Mouse (Mus musculus) left cerebral cortex, adult 9 months (tissue): ENCODE measurements at regions not wholly inside any gene's neighbourhood (a gene's known extent, or its start where the extent isn't known, plus 50 kb on each side); places are given as distances from the start of the nearest gene placed in this dataset.

Experiments used
- DNase-seq, 2 experiments: peaks; one replicate each; pipeline ENCODE4 v3.0.0; 2022; ENCODE audit warnings: low spot score in 2 of 2

GRCm38 (mm10) chr5:139598715-139599114 is 55.4 kb downstream of the Uncx start:
- DNase-seq = no peak

- no peak for DNase-seq
Measured at GRCm38 (mm10) chr5:139599191-139599937, 56.1 kb downstream of the Uncx start.

GRCm38 (mm10) chr5:139600213-139600612 is 56.9 kb downstream of the Uncx start:
- DNase-seq = no peak

DNA sequence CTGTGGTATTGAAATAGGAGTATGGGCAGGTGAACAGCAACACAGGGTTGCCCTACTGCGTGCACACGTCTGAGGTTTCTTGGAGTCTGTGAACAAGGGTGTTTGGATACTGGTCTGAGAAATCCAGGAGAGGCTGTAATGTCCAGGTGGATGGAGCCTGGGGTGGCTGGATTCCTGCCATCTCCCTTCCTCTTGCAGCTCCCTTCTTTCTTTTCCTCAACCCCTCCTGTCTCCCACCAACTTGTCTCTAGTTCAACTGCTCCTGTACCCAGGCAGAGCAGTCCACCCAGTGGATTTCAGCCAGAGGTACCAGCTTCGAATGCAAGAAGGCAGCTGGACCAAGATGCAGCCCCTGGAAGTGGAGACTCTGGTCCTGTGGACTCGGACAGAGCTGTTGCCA is 59.6 kb downstream of the Uncx start:
- DNase-seq = no peak

DNA sequence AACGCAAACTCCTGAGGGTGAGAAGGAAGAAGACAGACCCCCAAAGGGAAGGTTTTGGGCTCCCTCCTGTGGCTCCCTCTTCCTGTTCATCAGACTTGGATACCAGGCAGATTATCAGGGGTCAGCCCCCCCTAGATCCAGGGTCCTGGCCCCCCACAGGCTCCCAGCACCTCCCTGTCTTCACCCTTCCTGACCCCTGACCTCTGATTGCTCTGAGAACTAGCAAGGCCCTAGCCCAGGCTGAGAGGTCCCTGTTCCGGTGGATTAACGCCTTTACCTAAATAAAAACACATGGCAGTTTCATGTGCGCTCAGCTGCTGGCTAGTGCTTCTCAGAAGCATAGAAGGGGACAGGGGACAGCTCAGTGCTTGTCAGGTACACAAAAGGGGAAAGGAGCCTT is 60.2 kb downstream of the Uncx start:
- DNase-seq = no peak

- no peak for DNase-seq
Measured at GRCm38 (mm10) chr5:139604327-139604726, 61.0 kb downstream of the Uncx start.

GRCm38 (mm10) chr5:139610610-139611520 is 67.6 kb downstream of the Uncx start:
- DNase-seq = no peak

DNA sequence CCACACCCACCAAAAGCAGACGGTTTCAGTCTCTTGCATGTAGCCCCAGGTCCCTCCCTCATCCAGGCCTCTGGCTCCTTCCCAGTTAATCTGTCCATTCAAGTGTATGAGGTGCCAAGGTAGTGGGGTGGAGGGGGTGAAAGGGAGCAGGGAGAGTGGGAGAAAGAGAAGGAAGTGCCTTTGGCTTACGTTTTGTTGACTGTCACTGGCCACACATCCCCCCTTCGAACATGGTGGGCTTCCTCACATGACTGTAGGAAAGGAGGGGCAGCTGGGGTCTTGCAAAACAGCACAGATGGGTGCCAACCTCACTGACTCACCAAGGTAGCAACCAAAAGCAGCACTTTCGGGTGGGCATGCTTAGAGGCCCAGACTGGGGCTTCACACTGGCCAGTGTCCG is 68.9 kb downstream of the Uncx start:
- no peak for DNase-seq

- no peak for DNase-seq
Measured at GRCm38 (mm10) chr5:139612676-139613075, 69.4 kb downstream of the Uncx start.

- no peak for DNase-seq
Measured at GRCm38 (mm10) chr5:139613601-139614000, 70.3 kb downstream of the Uncx start.

DNA sequence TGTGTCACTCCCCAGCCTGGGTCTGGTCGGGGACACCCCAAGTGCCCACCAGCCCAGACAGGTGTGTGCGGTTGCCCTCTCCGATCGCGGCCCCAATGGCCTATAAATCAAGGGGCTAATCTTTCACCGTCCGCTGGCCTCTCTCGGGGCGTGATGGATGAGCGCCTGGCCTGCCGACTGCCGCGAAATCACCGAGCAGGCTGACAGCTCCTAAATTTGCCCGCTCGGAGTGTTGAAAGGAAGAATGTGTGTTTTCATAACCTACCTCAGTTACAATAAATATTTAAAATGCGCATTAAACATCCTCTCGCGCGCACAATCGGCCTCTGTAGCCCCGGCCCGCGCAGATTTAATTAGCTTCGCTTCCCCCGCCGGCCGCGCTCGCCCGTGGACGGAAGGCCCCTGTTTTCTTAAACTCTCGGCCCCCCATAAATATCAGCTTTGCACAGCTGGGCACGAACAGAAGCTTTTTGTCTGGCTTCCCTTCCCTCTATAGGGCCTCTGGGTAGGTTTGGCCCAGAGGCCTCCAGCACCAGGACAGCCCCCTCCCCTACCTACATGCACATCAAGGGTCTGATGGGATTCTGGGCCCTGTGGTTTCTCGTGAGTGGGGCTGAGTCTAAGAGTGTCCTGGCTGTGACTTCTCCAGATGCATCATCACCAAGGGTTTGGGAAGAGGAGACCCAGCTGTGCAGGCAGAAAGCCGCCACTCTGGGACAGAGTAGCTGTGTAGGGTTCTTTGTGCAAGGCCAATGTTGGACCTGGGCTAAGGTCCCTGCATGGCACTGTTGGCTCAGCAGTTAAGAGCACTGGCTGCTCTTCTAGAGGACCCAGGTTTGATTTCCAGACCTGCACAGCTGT is 76.2 kb downstream of the Uncx start:
- DNase-seq = no peak

DNA sequence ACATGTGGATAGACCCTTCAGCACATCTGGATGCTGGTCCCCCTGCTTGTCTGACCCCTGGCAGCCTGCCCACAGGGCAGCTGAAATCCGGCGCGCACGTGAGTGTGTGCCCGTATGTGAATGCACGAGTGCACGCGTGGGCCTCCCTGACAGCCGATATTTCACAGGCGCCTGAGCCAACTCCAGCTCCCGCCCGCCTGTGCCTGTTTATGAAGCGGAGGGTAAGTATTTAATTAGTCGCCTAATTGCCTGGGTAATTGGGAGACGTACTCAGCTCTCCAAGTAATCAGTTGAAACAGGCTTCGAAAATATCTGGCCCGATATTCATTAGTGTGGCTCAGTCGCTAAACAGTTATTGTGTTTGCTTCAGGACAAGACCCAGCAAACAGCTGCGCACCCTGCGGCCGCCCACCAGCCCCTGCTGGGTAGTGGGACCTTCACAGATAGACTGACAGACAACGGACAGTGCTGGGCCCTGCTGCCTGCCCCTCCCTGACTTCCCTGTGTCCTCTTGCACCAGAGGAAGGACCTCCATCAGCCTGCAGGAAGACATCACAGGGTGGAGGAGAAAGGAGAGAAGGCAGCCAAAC is 82.7 kb downstream of the Uncx start:
- peak in 1 of 2 experiments; percentile 4 for DNase-seq

- no peak for DNase-seq
Measured at GRCm38 (mm10) chr5:139627552-139627951, 84.3 kb downstream of the Uncx start.

DNA sequence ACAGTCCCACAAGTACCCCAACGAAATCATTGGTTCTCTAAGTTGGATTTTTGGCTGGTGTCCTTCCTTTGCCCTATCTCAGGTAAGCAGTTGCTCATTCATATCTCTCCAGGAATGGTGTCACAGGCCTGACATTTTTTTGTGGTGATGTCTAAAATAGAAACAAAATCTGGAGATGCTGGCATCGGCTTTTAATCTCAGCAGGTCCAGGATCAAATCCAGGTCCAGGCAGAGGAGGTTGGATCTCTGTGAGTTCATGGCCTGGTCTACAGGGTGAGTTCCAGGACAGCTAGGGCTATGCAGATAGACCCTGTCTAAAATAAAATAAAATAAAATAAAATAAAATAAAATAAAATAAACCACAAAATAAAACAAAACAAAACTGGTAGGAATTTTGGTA is 93.7 kb downstream of the Uncx start:
- DNase-seq = no peak

DNA sequence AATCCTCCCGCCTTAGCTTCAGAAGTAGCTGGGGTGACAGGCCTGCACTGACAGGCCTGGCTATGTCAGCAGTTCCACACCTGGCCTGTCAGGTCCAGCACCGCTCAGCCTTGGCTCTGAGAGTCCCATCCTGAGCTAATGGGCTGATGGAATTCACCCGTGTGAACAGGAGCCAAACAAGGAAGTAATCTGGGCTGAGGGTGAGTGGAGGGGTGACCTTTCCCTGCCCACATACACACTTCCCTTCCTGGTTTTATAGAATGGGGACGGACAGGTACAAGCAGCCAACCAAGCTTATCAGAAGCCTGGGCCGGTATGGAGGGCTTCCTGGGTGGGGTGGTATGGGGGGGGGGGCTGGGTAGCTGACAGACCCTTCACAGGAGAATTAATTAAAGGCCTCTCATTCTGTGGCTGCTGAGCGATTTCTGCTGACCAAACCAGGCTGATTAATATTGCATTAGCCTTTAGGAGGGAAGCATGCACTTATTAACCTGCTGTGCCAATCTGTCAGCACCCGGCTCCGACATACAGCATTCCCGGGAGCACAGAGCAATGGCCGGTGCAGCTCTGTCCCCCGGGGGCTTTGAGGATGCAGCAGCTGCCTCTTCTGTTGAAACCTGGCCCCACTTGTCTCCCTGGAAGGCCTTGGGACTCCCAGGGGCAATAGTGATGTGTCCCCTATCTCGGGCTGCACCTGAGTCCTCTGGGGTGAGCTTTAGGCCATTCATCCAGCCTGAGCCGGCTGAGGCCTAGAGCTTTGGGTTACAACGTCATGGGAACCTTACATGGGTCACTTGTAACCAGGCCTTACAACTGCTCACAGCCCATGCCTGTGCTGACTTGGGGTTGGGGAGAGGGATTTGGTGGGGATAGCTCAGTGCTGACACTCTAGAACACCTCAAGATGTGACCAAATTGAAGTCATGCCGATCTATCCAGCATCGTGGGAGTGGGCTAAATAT is 95.2 kb downstream of the Micall2 start:
- no peak for DNase-seq

- no peak for DNase-seq
Measured at GRCm38 (mm10) chr5:139644816-139645215, 91.3 kb downstream of the Micall2 start.

- no peak for DNase-seq
Measured at GRCm38 (mm10) chr5:139651041-139651440, 85.1 kb downstream of the Micall2 start.
